Mouse (Mus musculus) liver, embryonic 14.5 days (tissue): Measurements from ENCODE around the gene Auts2. TPM values are rescaled to one million over a fixed set of nuclear protein-coding genes. Genes with fewer than 3 reads are reported as not detected.

Source experiments
- ATAC-seq: fragments of 200-750 bp; cut with Nextera tagmentation; 2 replicates; pipeline ENCODE4 v1.8.0; 2017; ENCODE audit warnings: moderate number of reproducible peaks, mild to moderate bottlenecking, moderate library complexity; ENCODE audit not compliant: insufficient read depth
- DNase-seq, 3 experiments: peaks; one replicate each; pipeline ENCODE4 v3.0.0-alpha.2; 2012 to 2013; ENCODE audit warnings: low read depth in 3 of 3, low spot score in 3 of 3
- H3K27ac ChIP-seq: fragments of 300-500 bp; sonication (generic); 2 replicates; pipeline ENCODE4 v1.5.1; 2014; ENCODE audit warnings: moderate library complexity, mild to moderate bottlenecking, control low read depth, inconsistent platforms
- H3K27me3 ChIP-seq: fragments of 300-500 bp; sonication (generic); 2 replicates; pipeline ENCODE4 v1.6.1; 2014; ENCODE audit warnings: mild to moderate bottlenecking, low read length, moderate library complexity; ENCODE audit not compliant: control insufficient read depth, insufficient read depth
- H3K36me3 ChIP-seq: fragments of 300-500 bp; sonication (generic); replicated peaks from 2 replicates; pipeline ENCODE4 v1.6.1; 2014; ENCODE audit warnings: low read depth; ENCODE audit not compliant: control insufficient read depth, insufficient read depth
- H3K4me1 ChIP-seq, 2 experiments: fragments of 200-500 bp in 1 of 2; fragments of 300-500 bp in 1 of 2; sonication (generic) in 1 of 2; replicated peaks; 2 replicates each; pipeline ENCODE4 v1.6.1; 2012 to 2014; ENCODE audit warnings: antibody characterized with exemption in 1 of 2, inconsistent platforms in 1 of 2, low read length in 1 of 2; ENCODE audit not compliant: control insufficient read depth in 2 of 2, insufficient read depth in 2 of 2
- H3K4me2 ChIP-seq: fragments of 300-500 bp; sonication (generic); 2 replicates; pipeline ENCODE4 v1.6.1; 2014; ENCODE audit warnings: low read depth, mild to moderate bottlenecking, control low read depth, moderate library complexity
- H3K4me3 ChIP-seq, 2 experiments: fragments of 200-500 bp in 1 of 2; fragments of 300-500 bp in 1 of 2; sonication (generic) in 1 of 2; 2 replicates each; pipeline ENCODE4 v1.5.1; 2012 to 2014; ENCODE audit warnings: low read depth in 2 of 2, low read length in 2 of 2, mild to moderate bottlenecking in 2 of 2, control low read depth in 1 of 2, inconsistent platforms in 1 of 2, moderate library complexity in 1 of 2; ENCODE audit not compliant: insufficient read depth in 1 of 2
- H3K9ac ChIP-seq: fragments of 300-500 bp; sonication (generic); replicated peaks from 2 replicates; pipeline ENCODE4 v1.6.1; 2014; ENCODE audit warnings: mild to moderate bottlenecking, control low read depth, moderate library complexity
- H3K9me3 ChIP-seq: fragments of 300-500 bp; sonication (generic); 2 replicates; pipeline ENCODE4 v1.6.1; 2016; ENCODE audit warnings: low read length, mixed read lengths; ENCODE audit not compliant: control insufficient read depth
- CTCF ChIP-seq: IDR thresholded peaks from 2 replicates; pipeline ENCODE4 v1.5.1; 2016; ENCODE audit warnings: antibody characterized with exemption, low read depth, control low read depth
- EP300 ChIP-seq: IDR thresholded peaks from 2 replicates; pipeline ENCODE4 v1.6.1; 2016; ENCODE audit warnings: antibody characterized with exemption, low read depth
- WGBS: fragments of 180-500 bp; shearing (Covaris S2); extraction: QIAGEN DNeasy Blood & Tissue Kit; methylation state at CpG from one replicate; pipeline ENCODE4 v1.1.7; 2014; ENCODE audit not compliant: insufficient replicate concordance; 5-methylcytosine and 5-hydroxymethylcytosine counted together
- polyA plus RNA-seq, 2 experiments: library from polyadenylated mRNA; depleted of rRNA in 1 of 2; stranded (reverse) in 1 of 2; unstranded in 1 of 2; fragments of >200 nt; fragmentation: Nextera tagmentation in 1 of 2; extraction: Ambion mirVana in 1 of 2; gene quantifications; 2 replicates each; pipeline versions ENCODE4 v1.2.1 to v1.2.3; 2012 to 2014

Auts2 gene
- polyA plus RNA-seq, 2 experiments: 0.77 to 1.6 TPM

DNA sequence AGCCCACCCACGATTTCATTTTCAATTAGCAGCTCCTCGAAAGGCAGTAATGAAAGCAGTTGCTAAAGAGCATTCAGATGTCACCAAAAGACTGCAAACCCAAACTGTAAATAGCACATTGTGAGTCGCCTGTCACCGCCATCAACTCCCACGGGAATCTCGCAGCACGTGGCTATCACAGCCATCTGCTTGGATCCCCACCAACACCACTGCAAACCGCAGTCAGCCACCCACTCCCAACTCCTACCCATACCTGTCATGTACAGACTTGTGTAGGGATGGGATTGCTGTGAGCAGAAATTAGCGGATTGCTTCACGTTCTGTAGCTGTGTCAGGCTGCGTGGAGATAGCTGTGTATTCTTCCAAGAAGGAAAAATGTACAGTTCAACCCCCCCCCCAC is 293.6 kb downstream of the Auts2 start:
- no peaks in the 10 kb centered on the region for H3K4me1 ChIP-seq
- ATAC-seq (no peak), DNase-seq (no peak)
- H3K27ac ChIP-seq: no peak overlapping the region
- no peaks in the 10 kb centered on the region for H3K27me3 ChIP-seq
- TF ChIP-seq CTCF: no peak
- no peaks in the 10 kb centered on the region for H3K9me3 ChIP-seq
- H3K4me2 ChIP-seq: no peak overlapping the region
- 74% methylated on average over 11 of the region's 11 CpGs for WGBS
- H3K9ac ChIP-seq: no peak overlapping the region
- H3K4me3 ChIP-seq: no peak overlapping the region
- no peaks in the 10 kb centered on the region for H3K36me3 ChIP-seq

DNA sequence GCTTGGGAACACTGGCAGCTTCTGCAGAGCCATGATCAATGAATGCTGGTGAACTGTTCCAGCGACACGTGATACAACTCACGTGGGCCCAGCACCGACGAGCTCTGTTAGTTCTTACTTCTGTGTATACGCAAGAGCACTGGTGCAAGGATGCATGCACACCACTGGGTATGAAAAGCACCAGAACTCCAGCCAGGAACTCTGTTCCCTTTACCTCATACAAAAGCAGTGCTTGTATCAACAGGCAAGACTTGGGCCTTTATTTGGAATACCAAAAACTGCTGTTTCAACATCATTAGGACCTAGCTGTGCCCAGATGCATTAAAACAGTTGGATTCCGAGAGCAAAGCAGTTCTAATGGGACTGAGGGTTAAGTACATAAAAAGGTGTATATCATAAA is 295.1 kb downstream of the Auts2 start:
- Histone ChIP-seq H3K36me3 (no peaks in the 10 kb centered on the region), H3K27ac (no peak overlapping the region), H3K4me2 (no peak overlapping the region), H3K4me3 (no peak overlapping the region), H3K9me3 (no peaks in the 10 kb centered on the region), H3K4me1 (no peaks in the 10 kb centered on the region), H3K27me3 (no peaks in the 10 kb centered on the region), H3K9ac (no peak overlapping the region)
- ATAC-seq: no peak
- WGBS: 66% methylated on average over 7 of the region's 7 CpGs
- no peak for DNase-seq
- TF ChIP-seq EP300 (no peak), CTCF (no peak)

DNA sequence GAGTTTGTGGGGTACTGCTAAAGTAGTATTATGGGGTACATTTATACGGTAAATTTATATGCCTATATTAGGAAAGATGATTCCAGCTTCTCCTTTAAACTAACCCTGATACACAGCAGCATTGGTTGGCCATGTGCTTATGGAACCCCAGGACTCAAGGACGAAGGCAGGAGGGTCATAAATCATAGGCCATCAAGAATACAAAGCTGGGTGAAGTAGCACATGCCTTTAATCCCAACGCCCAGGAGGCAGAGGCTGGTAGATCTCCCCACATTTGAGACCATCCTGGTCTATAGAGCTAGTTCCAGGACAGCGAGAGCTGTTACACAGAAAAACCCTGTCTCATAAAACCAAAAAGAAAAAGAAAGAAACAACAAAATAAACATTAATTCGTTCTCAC is 307.7 kb downstream of the Auts2 start:
- no peak for TF ChIP-seq CTCF
- no peak for TF ChIP-seq EP300

GRCm38 (mm10) chr5:132234471-132234870 is 308.7 kb downstream of the Auts2 start:
- no peak overlapping the region for H3K9ac ChIP-seq
- H3K4me3 ChIP-seq: no peak overlapping the region
- no peaks in the 10 kb centered on the region for H3K27me3 ChIP-seq
- H3K4me1 ChIP-seq: peaks cover 0 to 1% of the 10 kb centered on the region in 2 experiments; a peak in 2 of 4 replicates
- DNase-seq: no peak
- H3K4me2 ChIP-seq: no peak overlapping the region
- ATAC-seq: no peak
- no peak for TF ChIP-seq EP300
- no peak for TF ChIP-seq CTCF
- H3K27ac ChIP-seq: no peak overlapping the region
- no peaks in the 10 kb centered on the region for H3K36me3 ChIP-seq
- no peaks in the 10 kb centered on the region for H3K9me3 ChIP-seq
- WGBS: 67% methylated on average over 7 of the region's 7 CpGs

More for the DNA sequence above, 307.7 kb downstream of the Auts2 start:
- DNase-seq: no peak
- WGBS: 51% methylated on average over 5 of the region's 5 CpGs
- Histone ChIP-seq H3K27ac (no peak overlapping the region), H3K9ac (no peak overlapping the region), H3K36me3 (no peaks in the 10 kb centered on the region), H3K9me3 (no peaks in the 10 kb centered on the region), H3K27me3 (no peaks in the 10 kb centered on the region), H3K4me3 (no peak overlapping the region), H3K4me1 (no peaks in the 10 kb centered on the region; a peak in 1 of 4 replicates), H3K4me2 (no peak overlapping the region)
- ATAC-seq: no peak

DNA sequence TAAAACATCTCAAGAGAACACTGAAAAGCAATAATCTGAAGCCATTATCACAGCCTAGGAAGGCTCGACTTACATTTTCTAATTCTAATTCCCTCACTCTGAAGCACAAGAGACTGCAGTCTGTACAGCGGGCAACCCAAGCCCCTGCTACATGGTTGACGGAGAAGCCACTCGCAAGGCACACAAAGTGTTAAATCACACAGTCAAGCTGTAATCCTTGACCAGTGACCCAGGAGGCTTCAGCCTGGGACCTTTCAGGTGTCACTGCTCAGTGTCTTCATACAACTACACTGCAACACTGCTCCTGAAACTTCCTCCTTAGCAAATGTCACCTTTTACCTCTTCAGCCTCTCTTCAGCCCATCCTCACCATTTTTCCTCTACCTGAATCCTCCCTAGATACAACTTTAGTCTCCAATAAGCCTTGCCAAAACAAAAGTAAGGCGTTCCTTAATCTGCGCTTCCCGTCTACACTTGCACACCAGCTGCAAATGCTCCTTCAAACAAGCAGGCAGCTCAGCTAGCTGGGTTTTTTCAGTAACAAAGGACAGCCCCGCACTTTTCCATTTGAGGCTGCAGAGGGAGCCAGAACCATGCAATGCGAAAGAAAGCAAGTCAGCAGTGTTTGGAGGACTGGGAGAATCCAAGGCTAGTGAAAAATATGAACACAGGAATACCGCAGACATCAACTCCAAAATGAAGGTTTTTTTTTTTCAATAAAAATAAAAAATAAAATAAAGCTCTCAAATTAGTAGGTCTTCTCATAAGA is 311.7 kb downstream of the Auts2 start:
- no peaks in the 10 kb centered on the region for H3K27me3 ChIP-seq
- H3K4me2 ChIP-seq: no peak overlapping the region
- no peak for DNase-seq
- WGBS: 49% methylated on average over 10 of the region's 10 CpGs
- no peaks in the 10 kb centered on the region for H3K9me3 ChIP-seq
- no peak overlapping the region for H3K9ac ChIP-seq
- no peak overlapping the region for H3K27ac ChIP-seq
- ATAC-seq: no peak
- no peak overlapping the region for H3K4me3 ChIP-seq
- peak; percentile 64 for TF ChIP-seq CTCF
- TF ChIP-seq EP300: no peak
- no peaks in the 10 kb centered on the region for H3K36me3 ChIP-seq
- H3K4me1 ChIP-seq: peaks cover 0 to 3% of the 10 kb centered on the region in 2 experiments; a peak in 2 of 4 replicates
